Mouse (Mus musculus) left cerebral cortex, postnatal 36 days (tissue): ENCODE measurements around the gene Ptprn2. TPM values are rescaled to one million over a fixed set of nuclear protein-coding genes. Genes with fewer than 3 reads are reported as not detected.

Source experiments
- DNase-seq, 2 experiments: peaks; one replicate each; pipeline ENCODE4 v3.0.0; 2021 to 2022; ENCODE audit warnings: low spot score in 2 of 2, mixed read lengths in 1 of 2
- intact Hi-C: fragments of 180-260 bp; cut with DNase I; formaldehyde crosslinking; loops from one replicate; pipeline ENCODE4 v1.15.1; 2025
- total RNA-seq, 2 experiments: library from RNA; stranded (reverse); gene quantifications; 2 replicates each; pipeline ENCODE4 v1.2.3; 2021

Gene Ptprn2
- total RNA-seq, 2 experiments from 2014 or later: 356 to 375 TPM

DNA sequence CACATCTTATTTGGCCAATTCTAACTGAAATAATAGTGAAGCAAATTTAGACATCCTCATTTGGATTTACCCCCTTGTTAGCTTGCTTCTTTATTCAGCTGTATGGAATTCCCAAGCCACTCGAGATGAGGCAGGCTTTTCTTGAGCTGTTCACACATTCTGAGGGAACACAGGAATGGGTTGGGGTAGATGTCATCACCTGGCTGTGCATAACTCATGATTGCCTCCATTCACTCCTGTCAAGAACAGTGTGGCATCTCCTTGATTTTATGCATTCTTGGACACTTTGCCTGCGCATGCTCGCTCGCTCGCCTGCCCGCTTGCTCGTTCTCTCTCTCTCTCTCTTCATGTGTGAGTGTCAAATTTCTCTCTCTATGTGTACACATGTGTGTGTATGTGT lies 573.5 kb downstream of the Ptprn2 start:
- DNase-seq: no peak
- intact Hi-C loops: no loop called here

DNA sequence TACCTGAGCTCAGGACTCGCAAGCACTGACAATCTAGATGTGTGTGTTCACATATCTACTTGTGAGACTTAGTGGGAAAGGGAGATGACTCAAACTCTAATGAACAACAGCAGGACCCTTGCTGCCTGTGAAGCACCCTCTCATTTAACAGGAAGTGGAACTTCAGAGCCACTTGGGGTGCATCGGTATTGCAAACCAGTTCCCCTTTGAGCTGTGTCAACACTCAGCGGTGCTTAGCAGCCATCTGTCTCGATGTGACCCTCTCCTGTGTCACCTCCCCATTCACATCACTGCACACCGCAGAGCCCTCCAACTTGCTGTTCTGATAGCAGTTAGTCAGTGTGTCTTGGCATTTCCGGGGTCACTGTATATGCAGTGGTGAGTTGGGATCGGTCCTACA lies 592.1 kb downstream of the Ptprn2 start:
- DNase-seq: no peak
- intact Hi-C loops: no loop called here

DNA sequence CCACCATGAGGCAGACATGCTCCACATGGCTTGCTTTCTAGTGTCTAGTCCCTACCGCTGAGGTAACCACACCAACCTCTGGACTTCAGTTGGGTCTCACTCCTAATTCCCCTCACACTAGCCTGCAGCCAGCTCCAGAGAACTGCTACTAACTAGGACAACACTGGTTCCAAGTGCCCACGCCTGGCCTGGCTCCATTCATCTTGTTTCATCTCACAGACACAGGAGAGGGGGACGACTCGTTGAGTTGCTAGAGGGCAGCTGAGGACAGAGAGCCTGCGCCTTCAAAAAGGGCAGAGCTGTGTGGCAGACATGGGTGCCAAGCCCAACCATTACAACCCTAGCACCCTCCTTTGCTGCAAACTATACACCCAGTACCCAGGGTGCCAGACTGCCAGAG lies 593.4 kb downstream of the Ptprn2 start:
- intact Hi-C loops: no loop called here
- peak; percentile 36 to 50 for DNase-seq

DNA sequence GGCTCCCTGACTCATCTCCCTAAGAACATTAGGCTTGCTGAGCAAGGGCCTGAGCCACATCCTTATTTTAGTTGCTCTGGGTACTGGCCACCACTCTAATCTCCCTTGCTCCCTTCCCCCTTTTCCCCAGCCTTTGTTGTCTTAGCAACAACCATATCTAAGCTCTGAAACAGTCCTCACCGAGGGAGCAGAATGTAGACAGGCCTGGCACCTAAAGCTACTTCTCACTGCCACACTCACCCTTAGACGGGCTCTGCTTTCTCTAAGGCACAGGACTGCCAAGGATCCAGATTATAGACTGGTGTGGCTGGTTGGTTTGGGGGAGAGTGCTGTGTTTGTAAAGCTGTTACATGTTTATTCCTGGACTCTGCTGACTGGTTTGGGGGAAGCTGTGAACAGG lies 594.2 kb downstream of the Ptprn2 start:
- DNase-seq: no peak
- intact Hi-C loops: no loop called here

GRCm38 (mm10) chr12:117083856-117084701 lies 598.6 kb downstream of the Ptprn2 start:
- intact Hi-C loops: no loop called here
- no peak for DNase-seq

GRCm38 (mm10) chr12:117084702-117085409 lies 599.3 kb downstream of the Ptprn2 start:
- DNase-seq: no peak
- intact Hi-C loops: no loop called here

DNA sequence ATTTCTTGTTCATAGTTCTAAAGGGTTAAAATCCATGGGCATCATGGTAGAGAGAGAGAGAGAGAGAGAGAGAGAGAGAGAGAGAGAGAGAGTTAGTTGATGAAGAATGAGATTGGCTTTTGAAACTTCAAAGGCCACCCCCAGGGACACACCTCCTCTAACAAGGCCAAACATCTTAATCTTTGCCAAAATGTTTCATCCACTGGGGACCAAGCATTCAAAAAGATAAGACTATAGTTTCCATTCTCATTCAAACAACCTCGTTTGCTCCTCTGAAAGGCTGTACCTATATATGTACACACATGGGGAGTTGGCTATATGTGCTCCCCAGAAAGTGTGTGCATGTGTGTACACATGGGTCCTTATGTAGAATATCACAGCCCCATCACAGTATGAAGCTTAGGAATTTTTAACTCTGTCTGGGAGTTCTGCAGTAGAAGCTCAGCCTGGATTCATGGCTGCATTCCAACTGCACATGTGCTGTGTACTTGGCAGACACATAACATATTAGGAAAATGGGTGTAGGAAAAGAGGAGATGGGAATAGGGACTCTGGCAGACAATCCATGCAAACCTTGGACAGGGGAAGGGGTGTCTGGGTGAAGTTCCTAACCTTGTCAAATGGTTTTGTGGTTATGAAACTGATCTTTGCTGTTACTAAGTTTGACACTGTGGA lies 600.3 kb downstream of the Ptprn2 start:
- DNase-seq: no peak
- intact Hi-C loops: no loop called here

GRCm38 (mm10) chr12:117092345-117093107 lies 607.0 kb downstream of the Ptprn2 start:
- DNase-seq: no peak
- intact Hi-C loops: no loop called here

- intact Hi-C loops: no loop called here
- DNase-seq: no peak
Measured at GRCm38 (mm10) chr12:117095941-117096340, 610.4 kb downstream of the Ptprn2 start.

GRCm38 (mm10) chr12:117098295-117098694 lies 612.8 kb downstream of the Ptprn2 start:
- no peak for DNase-seq
- intact Hi-C loops: no loop called here

GRCm38 (mm10) chr12:117106696-117107095 lies 621.2 kb downstream of the Ptprn2 start:
- no peak for DNase-seq
- intact Hi-C loops: no loop called here

GRCm38 (mm10) chr12:117107143-117107616 lies 621.7 kb downstream of the Ptprn2 start:
- DNase-seq: peak; percentile 36 to 43
- intact Hi-C loops: no loop called here

DNA sequence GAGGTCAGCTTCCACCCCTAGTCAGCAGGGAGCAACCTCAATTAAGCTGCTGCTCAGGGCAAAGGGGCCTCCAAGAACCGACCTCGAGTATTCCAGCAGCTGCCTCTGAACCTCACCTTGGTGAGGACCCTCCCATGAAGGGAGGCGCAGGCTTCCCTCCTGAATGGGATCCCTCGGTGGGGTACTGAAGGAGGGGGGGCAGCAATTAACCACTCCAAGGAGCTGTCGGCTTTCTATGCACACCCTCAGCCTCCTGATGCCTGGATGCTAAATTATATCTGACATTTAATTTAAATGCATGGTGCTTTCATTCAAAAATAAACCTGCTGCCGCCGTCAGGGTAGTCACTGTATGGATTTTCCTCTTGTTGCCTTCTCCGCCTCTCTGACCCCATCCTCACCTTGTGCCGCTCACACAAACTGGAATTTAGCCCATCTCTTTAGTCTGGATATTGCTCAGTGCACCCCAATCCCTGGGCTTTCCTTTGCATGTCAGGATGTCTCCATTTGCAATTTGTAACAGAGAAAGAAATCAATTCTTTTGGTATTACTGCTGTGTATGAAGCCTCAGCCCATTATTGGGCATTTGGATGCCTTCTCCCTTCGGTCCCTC lies 629.8 kb downstream of the Ptprn2 start:
- intact Hi-C loops: no loop called here
- DNase-seq: no peak

DNA sequence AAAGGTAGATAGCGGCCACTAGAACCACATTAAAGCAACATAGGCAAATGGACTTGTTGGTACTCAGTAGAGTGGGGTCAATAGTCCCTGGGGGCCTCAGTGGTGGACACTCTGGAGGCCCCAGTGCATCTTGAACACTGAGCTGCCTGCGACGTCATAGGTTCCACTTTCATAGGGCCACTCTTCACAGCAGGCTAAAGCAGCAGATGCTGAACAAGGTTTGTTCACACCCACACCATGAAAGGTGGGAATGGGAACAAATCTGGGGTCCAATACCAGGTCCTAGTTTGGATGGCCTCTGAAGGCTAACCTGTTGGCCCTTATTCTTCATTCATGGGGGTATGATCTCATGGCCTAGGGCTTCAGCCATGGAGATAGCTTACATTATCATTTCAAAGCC lies 641.6 kb downstream of the Ptprn2 start:
- intact Hi-C loops: no loop called here

DNA sequence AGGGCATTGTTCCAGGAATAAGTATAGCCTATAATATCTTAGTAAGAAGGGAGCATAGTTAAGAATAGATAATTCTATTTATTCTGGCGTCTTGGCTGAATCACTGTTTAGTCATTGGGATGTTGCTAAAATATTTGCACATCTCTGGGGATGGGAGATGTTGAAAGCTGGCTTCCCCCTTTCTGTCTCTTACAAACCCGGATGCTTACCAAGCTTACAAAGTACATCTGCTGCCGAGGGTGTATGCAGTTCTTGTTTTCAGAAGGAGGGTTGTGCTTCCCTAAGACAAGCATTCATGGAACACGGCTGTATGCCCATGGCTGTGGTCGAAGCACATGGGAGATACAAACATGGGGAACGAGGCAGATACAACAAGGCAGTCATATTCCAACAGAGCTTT lies 642.0 kb downstream of the Ptprn2 start:
- intact Hi-C loops: no loop called here
- peak in 1 of 2 experiments; percentile 43 for DNase-seq

More for the DNA sequence above, 641.6 kb downstream of the Ptprn2 start:
- DNase-seq: peak in 1 of 2 experiments; percentile 35

DNA sequence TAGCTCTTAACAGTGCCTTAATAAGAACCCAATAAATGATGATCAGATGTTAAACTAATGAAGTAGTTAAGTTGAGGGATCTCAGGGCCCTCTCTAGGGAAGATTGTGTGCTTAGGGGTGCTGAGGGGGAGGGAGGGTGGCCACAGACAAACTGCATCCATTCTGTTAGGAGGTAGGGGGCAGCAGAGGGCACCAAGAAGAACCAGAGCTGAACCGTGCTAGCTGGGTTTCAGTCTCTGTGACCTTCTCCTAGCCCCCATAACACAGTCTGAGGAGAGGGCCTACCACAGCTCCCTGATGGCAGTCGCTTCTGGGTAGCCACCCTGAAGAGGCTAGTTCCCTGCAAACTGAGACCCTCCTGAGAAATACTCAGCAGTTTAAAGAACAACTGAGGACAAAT lies 646.6 kb downstream of the Ptprn2 start:
- intact Hi-C loops: loop anchor here (5.0 to 10.0 kb wide), 2 partner anchors 95 to 193 kb away; no protein-coding TSS in a partner anchor
- no peak for DNase-seq

GRCm38 (mm10) chr12:117135205-117135604 lies 649.7 kb downstream of the Ptprn2 start:
- no peak for DNase-seq
- intact Hi-C loops: loop anchor here (10.0 kb wide), 1 partner anchor 190 kb away; no protein-coding TSS in a partner anchor

DNA sequence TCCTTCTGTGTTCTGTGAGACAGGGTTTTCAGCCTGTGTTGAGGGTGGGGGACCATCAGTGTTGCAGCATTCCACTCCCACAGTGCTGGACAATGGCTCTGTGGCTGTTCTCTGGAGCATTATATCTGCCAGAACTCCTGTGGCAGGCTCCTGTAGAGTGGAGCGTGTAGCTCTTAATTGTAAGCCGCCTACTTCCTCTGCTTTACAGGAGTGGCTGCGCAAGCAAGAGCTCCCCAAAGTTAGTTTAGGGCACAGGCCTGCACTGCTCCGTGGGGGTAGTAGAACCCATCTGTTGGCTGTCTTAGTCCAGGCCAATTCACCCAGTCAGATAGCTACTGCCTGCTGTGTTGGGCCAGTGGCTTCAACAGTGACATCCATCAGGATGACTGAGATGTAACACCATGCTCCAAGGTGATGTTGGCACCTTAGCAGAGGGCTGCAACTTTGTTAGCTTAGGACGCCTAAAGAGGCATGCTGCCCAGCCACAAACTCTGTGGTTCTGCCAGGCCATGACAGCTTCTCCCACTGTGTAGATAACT lies 651.0 kb downstream of the Ptprn2 start:
- intact Hi-C loops: loop anchor here (10.0 kb wide), 1 partner anchor 188 kb away; no protein-coding TSS in a partner anchor
- no peak for DNase-seq

GRCm38 (mm10) chr12:117140901-117141300 lies 655.4 kb downstream of the Ptprn2 start:
- DNase-seq: no peak
- intact Hi-C loops: no loop called here
